Mouse (Mus musculus) ovary, adult 18-20 months (tissue): ENCODE results near the gene Gm27021.

Experiments used
- DNase-seq: peaks from one replicate; pipeline ENCODE4 v3.0.0; 2022; ENCODE audit warnings: low spot score, mixed read lengths

The Gm27021 gene

DNA sequence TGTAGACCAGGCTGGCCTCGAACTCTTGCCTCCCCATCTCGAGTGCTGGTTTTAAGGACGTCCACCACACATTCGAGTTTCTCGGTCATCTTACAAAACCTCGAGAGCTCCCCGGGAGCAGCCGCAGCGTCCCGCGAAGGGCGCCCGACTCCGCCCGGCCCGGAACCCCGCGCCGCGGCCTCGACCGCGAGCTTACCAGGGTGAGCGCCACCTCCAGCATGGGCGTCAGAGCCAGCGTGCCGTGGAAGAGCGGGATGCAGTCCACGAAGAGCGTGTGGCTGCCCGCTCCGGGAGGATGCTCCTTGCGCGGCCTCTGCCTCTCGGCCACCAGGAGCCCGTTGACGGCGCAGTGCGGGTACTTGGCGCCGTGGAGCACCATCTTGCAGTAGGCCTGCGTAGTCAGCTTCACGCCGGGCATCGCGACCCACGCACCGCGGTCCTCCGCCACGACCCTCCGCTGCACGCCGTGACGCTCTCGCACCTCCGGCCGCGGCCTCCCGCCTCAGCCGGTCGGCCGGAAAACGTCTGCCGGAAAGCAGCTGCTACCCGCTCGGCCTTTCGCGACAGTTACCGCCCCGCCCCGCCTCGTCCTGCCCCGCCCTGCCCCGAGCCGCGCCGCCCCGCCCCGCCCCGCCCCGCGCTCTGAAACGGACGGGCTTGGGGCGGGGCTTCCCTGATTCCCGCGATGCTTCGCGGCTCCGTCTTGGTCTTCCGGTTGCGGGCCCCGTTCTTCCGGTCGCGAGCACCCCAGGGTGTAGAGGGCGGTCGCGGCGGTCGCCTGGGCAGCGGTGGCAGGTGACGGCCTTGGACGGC is at the start of gene Gm27021, which contains the start of gene Cox4i1:
Gm27021 (minus strand) TSS at position 519 of the 813 bp plus-strand sequence.
Cox4i1 (plus strand) TSS at position 662 of the 813 bp plus-strand sequence.
- peak; percentile 85 for DNase-seq

DNA sequence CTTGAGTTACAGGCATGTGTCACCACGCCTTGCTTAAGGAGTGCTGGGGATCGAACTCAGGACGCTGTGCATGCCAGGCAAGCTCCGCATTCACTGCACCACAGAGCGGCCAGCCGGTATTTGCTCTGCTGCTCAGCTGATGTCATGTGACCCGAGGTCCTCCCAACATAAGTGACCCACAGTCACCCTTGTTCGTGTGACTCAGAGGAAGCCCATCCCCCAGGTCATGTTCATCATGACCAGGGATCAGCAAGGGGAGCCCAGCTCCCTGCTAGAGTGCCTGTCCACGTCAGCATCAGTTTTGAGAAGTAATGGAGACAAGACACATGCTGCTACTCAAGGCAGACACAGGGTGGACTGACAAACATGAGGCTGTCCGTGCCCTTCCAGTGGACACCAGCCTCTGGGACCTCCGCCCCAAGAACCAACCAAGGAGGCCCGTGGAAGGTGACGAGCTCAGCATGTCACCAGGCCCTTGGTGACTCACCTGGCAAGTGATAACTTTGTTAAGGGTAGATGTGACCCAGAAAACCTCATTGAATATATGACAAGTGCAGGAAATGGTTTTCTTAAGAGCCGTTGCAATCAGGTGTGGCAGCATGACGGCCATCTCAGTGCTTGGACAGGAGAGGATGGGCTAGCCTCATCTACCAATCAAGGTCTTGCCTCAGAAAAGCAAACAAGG is 48.3 kb upstream of the Gm27021 start:
- no peak for DNase-seq

GRCm38 (mm10) chr8:120715200-120715599 is 47.3 kb upstream of the Gm27021 start:
- DNase-seq = no peak

DNA sequence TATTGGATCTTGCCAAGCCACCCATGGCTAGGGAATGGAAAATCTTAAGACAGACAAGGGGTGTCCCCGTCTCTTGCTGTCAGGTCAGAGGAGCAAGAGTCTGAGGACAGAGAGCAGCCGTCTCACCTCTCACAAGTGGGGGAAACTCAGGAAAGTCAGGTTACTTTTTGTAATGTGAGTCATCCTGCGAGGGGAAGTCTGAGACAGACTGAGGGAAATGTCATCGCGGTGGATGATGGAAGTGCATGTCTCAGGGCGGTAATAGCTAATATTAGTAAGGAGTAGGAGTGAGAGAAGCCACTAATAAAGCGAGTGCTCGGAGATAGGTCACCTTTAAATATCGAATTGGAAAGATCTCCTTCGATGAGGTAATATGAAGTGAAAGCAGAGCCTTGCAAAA is 41.3 kb upstream of the Gm27021 start:
- DNase-seq = no peak

DNA sequence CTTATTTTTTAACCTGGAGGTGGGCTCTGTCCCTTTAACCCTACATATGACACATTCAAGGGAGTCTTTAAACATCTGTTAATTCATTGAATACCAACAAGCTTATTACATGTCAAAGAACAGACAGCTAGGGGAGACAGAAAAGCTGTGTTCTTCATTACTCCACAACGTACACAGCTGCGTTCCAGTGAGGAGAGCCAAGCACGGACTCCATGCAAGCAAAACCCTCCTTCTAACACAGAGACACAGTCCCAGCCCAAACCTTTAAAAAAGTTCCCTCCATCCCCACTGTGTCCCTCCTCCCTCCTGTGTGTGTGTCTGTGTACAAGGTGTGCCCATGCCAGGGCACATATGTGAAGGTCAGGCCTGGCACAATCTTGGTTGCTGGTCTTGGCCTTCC is 38.3 kb upstream of the Gm27021 start:
- DNase-seq = no peak

GRCm38 (mm10) chr8:120705163-120705562 is 37.3 kb upstream of the Gm27021 start:
- no peak for DNase-seq

DNA sequence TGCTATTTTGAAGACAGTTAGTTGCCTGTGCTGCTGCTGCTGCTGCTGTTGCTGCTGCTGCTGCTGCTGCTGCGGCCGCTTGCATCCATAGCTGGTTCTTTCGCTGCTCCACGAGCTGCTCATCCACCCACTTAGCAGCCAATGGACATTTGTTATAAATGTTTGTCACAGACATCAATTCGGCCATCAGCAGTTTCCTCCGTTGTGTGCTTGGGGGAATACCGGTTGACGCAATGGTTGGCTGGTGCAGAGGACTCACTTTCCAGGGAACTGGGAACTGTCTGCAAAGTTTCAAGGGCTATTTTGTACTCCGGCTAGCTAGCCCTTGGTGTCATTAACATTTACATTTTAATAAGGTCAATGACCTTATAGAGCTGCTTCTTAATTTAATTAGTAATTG is 36.3 kb upstream of the Gm27021 start:
- no peak for DNase-seq

DNA sequence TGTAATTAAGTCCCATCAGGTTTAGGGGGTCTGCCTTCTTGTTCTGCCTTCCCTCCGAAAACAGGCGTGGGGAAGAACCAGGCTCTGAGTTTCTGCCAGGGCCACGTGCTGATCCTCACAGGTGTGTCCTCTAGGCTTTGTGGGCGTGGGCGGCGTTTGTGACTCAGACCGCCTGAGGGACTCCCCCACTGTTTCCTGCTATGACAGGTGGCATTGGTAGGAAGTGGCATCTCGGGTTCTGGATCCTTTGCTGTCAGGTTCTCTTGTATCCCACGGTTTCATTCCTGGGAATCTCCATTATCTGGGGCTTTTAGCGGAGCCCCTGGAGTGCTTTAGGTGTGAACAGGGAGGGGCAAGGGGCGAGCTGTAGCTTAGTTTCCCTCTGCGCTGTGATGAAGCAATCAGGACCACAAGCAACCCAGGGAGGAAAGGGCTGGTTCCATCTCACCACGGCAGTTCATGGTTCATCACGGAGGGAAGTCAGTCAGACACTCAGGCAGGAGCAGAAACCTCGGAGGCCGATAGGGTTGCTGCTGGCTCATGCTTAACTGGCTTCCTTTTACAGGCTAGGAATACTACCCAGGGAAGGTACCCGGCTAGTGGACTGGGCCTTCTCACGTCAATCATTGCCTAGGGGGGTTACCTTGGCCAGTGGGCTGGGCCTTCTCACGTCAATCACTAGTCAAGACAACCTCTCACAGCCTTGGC is 34.0 kb upstream of the Gm27021 start:
- no peak for DNase-seq

GRCm38 (mm10) chr8:120700053-120700452 is 32.2 kb upstream of the Gm27021 start:
- DNase-seq = no peak

DNA sequence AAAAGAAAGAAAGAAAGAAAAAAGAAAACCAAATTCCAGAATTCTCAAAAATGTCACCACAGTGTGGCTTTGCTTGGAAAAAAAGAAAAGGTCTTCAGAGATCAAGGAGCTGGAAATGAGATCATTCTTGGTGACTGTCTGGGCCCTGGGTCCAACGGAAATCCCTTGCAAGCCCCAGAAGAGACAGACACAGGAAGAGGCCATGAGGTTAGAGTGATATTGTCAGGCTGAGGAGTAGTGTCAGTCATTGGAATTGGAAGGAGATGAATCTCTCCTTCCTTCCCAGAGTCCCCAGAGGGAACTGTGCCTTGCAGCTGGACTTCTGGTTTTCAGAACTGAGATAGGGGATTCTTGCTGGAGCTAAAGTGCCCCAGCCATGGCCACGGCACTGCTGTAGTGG is 31.7 kb upstream of the Gm27021 start:
- no peak for DNase-seq

- no peak for DNase-seq
These were observed 31.2 kb upstream of the Gm27021 start for GRCm38 (mm10) chr8:120699079-120699478.

- DNase-seq = no peak
These were observed 30.5 kb upstream of the Gm27021 start for GRCm38 (mm10) chr8:120698426-120698825.

- no peak for DNase-seq
These were observed 30.0 kb upstream of the Gm27021 start for GRCm38 (mm10) chr8:120697979-120698272.

GRCm38 (mm10) chr8:120697154-120697978 is 29.5 kb upstream of the Gm27021 start:
- peak; percentile 35 for DNase-seq

DNA sequence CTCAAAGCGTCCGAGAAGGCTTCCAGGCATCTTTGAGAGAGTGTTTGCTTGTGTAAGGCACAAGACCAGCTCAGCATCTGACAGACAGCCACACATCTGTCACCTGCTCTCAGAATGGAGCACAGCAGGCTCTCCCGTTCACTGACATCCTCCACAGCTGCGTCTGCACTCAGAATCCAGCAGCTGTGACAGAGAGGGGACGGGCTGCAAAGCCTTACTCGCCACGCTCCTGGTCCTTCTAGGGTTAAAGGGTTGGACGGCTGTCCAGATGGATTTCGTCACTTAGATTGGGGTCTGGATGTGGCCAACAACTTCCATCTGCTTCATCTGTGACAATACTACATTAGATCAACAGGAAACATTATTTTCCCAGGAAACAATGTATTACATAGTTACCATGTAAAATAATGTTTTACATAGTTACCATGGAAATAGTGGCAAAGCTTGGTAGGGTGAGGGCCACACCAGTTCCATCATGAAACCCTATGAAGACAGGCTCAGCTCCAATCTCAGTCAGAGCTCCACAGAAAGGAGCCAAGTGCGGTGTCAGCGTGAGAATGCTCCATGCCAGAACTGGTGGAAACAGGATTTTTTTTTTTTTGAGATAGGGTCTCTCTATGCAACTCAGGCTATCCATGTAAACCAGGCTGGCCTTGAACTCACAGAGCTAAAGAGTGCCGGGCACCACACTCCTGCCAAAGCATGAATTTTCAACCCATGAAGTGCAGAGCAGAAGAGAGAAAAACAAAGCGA is 28.7 kb upstream of the Gm27021 start:
- no peak for DNase-seq

- peak; percentile 43 for DNase-seq
These were observed 26.1 kb upstream of the Gm27021 start for GRCm38 (mm10) chr8:120693861-120694493.

DNA sequence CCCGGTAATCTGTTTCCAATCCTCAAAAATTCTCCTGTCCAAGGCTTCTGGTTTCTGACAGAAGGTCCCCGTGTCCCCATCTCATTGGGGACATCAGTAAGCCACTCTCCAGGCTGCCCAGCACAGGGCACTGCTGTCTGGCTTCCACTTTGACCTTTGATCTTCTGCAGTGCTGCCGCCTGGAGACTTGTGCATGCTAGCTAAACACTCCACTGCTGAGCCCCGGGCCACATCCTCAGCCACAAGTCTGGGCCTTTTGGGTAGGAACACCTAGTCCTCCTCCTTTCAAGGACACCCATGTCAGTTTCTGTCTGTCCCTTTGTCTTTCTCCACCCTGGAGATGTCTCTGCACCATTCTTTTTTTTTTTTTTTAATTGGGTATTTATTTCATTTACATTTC is 25.1 kb upstream of the Gm27021 start:
- no peak for DNase-seq

- DNase-seq = no peak
These were observed 20.6 kb upstream of the Gm27021 start for GRCm38 (mm10) chr8:120688511-120688910.

- no peak for DNase-seq
These were observed 19.9 kb upstream of the Gm27021 start for GRCm38 (mm10) chr8:120687786-120688185.

- DNase-seq = no peak
These were observed 18.7 kb upstream of the Gm27021 start for GRCm38 (mm10) chr8:120686576-120686975.

DNA sequence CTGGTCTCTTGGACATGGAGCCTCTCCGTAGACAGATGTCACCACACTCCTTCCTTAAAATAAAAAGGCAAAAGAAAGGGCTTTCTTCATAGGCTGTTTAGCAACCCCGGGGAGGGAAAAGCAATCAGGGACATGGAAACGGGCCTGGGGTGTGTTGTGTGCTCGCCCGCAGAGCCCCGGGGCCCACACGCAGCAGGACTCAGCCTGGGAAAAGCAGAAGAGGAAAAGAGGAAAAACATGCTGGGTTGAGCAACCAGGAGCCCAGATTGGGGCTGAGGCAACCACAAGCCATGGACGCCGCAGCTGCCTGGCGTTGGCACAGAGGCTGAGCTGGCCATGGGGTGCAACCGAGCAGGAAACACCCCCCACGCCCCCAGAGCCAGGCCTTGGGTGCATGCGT is 18.2 kb upstream of the Gm27021 start:
- peak; percentile 24 for DNase-seq
